Mouse (Mus musculus) neutrophil, adult 5-6 weeks (primary cell): Measurements from ENCODE around the gene Nup210. TPM values are rescaled to one million over a fixed set of nuclear protein-coding genes. Genes with fewer than 3 reads are reported as not detected.
"Not testable (repeated sequence)": the region's sequence is repeated elsewhere in the genome, so short reads cannot be mapped to it uniquely, and the experiment has no call there.

Experiments used
- ATAC-seq: fragments of 151-379, 151-347 bp; 2 replicates; pipeline ENCODE4 v1.8.0; 2017; ENCODE audit warnings: mild to moderate bottlenecking, moderate TSS enrichment; ENCODE audit not compliant: insufficient number of reproducible peaks, poor library complexity, low FRiP score, severe bottlenecking; ENCODE audit errors: extremely low read depth
- total RNA-seq: library from RNA; stranded (forward); fragments of 200-1000 nt; gene quantifications from 2 replicates; pipeline ENCODE4 v1.2.3, GENCODE M21; 2017

Gene Nup210
- total RNA-seq, 1 experiment from 2014 or later = 107 TPM

GRCm38 (mm10) chr6:91110323-91111020 lies 6.2 kb downstream of the Nup210 start:
- ATAC-seq = peak; percentile 31; the same call in 1 of the 2 replicates

DNA sequence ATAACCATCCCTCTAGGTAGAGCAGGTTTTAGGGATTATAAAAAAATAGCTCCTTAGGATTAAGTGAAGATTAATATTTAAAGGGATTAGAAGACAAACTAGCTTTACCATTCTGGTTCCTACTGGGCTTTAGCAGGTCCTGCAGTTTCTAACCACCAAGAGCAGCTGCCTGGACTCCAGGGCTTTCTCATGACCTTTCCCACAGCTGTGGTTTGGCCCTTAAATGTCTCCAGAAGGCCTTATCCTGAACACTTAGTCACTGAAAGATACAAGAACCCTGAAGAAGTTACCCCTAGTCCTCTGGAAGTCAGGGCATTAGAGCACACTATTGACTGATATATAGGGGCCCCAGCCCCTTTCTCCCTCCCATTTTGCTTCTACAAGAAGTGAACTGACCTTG lies 7.1 kb downstream of the Nup210 start:
- no peak for ATAC-seq

GRCm38 (mm10) chr6:91108917-91109450 lies 7.6 kb downstream of the Nup210 start:
- no peak for ATAC-seq

DNA sequence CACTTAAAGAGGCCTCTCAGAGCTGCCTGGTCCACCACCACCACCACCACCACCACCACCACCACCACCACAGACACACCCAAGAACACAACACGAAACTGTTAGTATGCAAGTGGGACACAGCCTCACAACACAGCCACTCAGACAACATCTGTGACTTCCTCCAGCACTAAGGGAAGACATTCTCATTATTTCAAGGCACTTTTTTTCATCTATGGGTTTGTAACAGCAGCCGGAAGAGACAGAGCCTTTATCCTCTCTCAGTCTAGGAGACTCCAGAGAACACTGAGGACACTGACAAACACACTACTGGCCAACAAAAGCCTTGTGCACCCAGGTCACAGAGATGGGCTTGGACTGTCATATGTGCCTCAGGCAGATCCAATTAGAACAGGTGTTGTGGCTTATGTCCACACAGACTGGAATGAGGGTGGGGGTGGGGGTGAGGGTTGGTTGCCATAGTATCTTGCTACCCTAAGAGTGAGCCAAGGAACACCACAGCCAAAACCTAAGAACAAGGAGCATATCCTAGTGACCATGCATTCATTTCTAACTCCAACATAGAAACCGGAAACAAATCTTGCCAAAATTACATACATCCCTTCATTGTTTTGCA lies 8.2 kb downstream of the Nup210 start:
- no peak for ATAC-seq

GRCm38 (mm10) chr6:91105400-91106129 lies 11.1 kb downstream of the Nup210 start:
- no peak for ATAC-seq

DNA sequence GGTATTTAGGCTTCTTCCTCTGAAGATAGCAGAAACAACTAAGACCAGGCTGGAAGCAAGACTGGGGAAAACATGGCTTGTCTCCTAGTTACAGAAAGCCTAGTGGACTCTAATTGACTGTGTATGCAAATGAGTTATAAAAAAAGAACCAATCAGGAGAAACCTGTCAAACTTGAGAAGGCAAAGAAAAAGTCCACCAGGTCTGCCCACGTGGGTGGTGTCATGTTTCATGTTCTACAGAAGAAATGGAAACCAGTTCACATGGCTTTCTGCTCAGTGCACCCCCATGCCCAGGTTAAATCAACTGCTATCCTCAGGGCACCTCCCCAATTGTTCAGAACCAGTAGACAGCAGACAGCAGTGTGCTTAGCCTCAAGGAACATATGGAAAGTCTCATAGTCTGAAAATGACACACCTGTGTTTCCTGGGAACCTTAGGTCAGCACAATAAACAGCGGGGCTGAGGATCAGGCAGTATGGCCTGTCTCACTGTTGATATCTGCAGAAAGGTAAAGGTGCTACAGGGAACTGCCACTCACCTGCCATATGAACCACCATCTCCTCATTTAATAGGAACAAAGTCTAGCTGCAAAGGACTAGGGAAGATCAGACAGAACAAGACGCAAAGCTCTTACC lies 11.7 kb downstream of the Nup210 start:
- no peak for ATAC-seq

GRCm38 (mm10) chr6:91103421-91103820 lies 13.2 kb downstream of the Nup210 start:
- ATAC-seq = not testable (repeated sequence)

DNA sequence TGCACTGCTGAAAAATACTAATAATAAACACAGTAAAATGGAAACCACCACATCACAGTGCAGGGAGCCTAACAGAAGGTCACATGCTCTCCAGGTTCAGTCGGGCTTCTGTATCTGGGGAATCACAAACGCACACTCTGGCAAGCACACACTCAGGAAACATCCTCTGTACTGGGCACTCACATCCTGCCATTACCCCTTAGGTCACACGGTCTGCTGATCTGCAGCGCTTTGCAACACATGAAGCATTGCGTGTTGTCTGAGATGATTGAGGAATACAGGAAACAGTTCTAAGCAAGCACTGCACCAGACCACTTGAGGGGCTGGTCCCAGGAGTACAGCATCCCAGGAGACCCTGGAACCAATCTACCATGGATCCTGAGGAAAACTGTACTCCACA lies 16.0 kb downstream of the Nup210 start:
- peak; percentile 62; the same call in 1 of the 2 replicates for ATAC-seq

DNA sequence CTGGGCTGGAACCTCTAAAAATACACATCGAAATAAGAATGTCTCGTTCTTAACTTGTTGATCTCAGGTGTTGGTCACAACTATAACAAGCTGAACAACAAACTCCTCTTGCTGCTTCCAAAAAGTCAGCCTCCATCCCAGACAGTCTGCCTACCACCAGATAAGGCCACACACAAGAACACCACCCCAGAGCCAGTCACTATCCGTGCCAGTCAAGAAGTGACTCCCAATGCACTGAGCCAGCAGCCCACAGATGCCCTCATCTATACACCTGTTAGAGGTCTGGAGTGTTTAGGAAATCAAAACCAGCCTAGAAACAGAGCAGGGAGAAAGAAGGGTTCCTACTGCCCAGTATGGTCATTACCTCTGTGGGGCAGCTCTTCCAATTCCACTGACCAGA lies 18.8 kb downstream of the Nup210 start:
- ATAC-seq = no peak

DNA sequence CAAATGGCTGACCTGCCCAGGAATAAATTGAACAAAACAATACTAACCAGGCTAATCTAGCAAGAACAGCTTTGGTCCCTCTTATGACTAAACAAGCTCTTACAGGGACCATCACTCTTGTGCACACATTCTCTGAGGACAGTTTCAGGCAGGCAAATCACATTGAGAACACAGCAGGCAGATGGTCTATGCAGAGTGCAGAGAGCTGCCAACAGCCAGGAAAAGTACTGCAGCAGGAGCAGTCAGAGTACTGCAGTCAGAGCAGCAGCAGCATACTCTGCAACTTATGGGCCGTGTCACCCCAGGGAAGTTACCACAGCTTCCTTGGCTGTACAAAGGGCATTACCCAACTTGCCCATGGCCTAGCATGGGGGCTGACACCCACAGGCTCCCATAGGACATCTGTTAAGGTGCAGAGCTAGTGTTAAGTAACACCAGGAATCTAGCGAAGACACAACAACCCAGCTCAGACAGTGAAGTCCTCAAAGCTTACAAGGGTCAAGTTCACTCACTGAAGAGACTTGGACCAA lies 21.5 kb downstream of the Nup210 start:
- no peak for ATAC-seq

GRCm38 (mm10) chr6:91092216-91092899 lies 24.3 kb downstream of the Nup210 start:
- no peak for ATAC-seq

GRCm38 (mm10) chr6:91085114-91085892 lies 31.3 kb downstream of the Nup210 start:
- no peak for ATAC-seq

- no peak for ATAC-seq
Measured at GRCm38 (mm10) chr6:91080033-91080432, 36.6 kb downstream of the Nup210 start.

- no peak for ATAC-seq
Measured at GRCm38 (mm10) chr6:91076249-91076648, 40.4 kb downstream of the Nup210 start.

- no peak for ATAC-seq
Measured at GRCm38 (mm10) chr6:91068511-91068910, 48.1 kb downstream of the Nup210 start.

- ATAC-seq = no peak
Measured at GRCm38 (mm10) chr6:91067048-91067447, 49.6 kb downstream of the Nup210 start.

DNA sequence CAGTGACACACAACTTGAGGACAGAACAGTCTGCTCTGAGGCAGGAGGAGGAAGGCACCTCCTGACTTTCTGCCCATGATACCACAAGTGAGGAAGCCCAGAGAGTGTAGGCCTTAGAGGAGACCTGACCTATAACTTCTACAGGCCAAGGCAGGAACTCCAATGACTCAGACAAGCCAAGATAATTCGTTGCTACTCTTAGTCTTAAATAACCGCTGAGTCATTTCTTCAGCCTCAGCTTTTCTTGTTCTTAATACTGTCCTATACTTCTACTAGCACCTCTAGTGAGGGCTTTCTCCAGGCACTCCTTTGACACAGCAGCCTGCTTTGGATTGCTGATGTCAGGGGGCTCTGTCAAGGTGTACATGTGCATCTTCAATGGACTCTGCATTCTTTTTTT lies 55.3 kb downstream of the Nup210 start:
- ATAC-seq = no peak

DNA sequence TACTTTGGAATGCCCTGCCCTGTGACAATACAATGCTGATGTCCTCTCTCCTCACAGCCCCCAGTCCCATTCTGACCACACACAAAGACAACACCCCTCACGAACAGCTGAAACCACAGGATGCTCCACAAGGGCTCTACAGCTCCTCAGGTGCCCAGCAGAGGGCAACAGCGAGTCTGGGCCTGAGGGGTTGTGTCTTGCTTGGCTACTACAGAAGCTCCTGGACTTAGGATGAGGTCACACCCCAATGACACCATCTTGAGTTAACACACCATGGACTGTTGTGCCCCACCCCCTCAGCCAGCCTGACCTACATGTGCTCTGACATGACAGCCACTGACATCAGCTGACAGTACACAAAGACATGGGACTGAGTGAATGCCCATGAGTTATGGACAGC lies 56.9 kb downstream of the Nup210 start:
- ATAC-seq = peak; percentile 30; the same call in 1 of the 2 replicates
